Mouse (Mus musculus): ENCODE data around the gene Gm11042. TPM values are rescaled to one million over a fixed set of nuclear protein-coding genes. Genes with fewer than 3 reads are reported as not detected.

Gm11042 gene
- total and polyA plus RNA-seq, 2 experiments from 2014 or later, result not detected

GRCm38 (mm10) chr12:74293624-74294023, 22.6 kb downstream of the Gm11042 start:
- H3K4me2 ChIP-seq (ENCODE audit: low read depth, low read length), result no peak overlapping the region
- 4% methylated on average over 4 of the region's 4 CpGs for WGBS
- H3K27ac ChIP-seq, result no peak overlapping the region
- H3K4me3 ChIP-seq (ENCODE audit: low read length), result no peak overlapping the region
- ATAC-seq (no peak), DNase-seq (ENCODE audit: low spot score) (peak; percentile 78)
- no peak overlapping the region for H3K9ac ChIP-seq (replicated peaks; ENCODE audit: low read length)
- H3K36me3 ChIP-seq (ENCODE audit: insufficient read depth, low read length), result no peaks in the 10 kb centered on the region
- H3K27me3 ChIP-seq (ENCODE audit: insufficient read depth, low read length), result no peaks in the 10 kb centered on the region
- H3K4me1 ChIP-seq (ENCODE audit: insufficient read depth, low read length), result no peaks in the 10 kb centered on the region
- TF ChIP-seq CTCF (IDR thresholded peaks at IDR 0.05; ENCODE audit: low read depth), result peak; percentile 84
- H3K9me3 ChIP-seq (ENCODE audit: low read length), result no peaks in the 10 kb centered on the region

GRCm38 (mm10) chr12:74290983-74291382, 25.2 kb downstream of the Gm11042 start:
- H3K27ac ChIP-seq, result no peak overlapping the region
- H3K9me3 ChIP-seq (ENCODE audit: low read length), result no peaks in the 10 kb centered on the region
- H3K27me3 ChIP-seq (ENCODE audit: insufficient read depth, low read length), result no peaks in the 10 kb centered on the region
- no peaks in the 10 kb centered on the region for H3K36me3 ChIP-seq (ENCODE audit: insufficient read depth, low read length)
- ATAC-seq (no peak), DNase-seq (ENCODE audit: low spot score) (no peak)
- H3K4me1 ChIP-seq (ENCODE audit: insufficient read depth, low read length), result no peaks in the 10 kb centered on the region
- H3K4me3 ChIP-seq (ENCODE audit: low read length), result no peak overlapping the region
- no peak for TF ChIP-seq CTCF (IDR thresholded peaks at IDR 0.05; ENCODE audit: low read depth)
- 82% methylated on average over 4 of the region's 4 CpGs for WGBS
- H3K4me2 ChIP-seq (ENCODE audit: low read depth, low read length), result no peak overlapping the region
- no peak overlapping the region for H3K9ac ChIP-seq (replicated peaks; ENCODE audit: low read length)

GRCm38 (mm10) chr12:74284685-74285054, 31.5 kb downstream of the Gm11042 start:
- H3K4me1 ChIP-seq (ENCODE audit: insufficient read depth, low read length), result no peaks in the 10 kb centered on the region
- H3K9me3 ChIP-seq (ENCODE audit: low read length), result no peaks in the 10 kb centered on the region
- H3K27me3 ChIP-seq (ENCODE audit: insufficient read depth, low read length), result no peaks in the 10 kb centered on the region
- under 1% methylated on average over 11 of the region's 11 CpGs for WGBS
- peak overlapping the region; percentile 49 for H3K9ac ChIP-seq (replicated peaks; ENCODE audit: low read length)
- peak overlapping the region; percentile 27; the same call in 1 of the 2 replicates for H3K27ac ChIP-seq
- no peaks in the 10 kb centered on the region for H3K36me3 ChIP-seq (ENCODE audit: insufficient read depth, low read length)
- no peak for TF ChIP-seq CTCF (IDR thresholded peaks at IDR 0.05; ENCODE audit: low read depth)
- DNase-seq (ENCODE audit: low spot score), result peak; percentile 70
- peak overlapping the region; percentile 57 for H3K4me3 ChIP-seq (ENCODE audit: low read length)
- peak; percentile 58 for ATAC-seq
- H3K4me2 ChIP-seq (ENCODE audit: low read depth, low read length), result peak overlapping the region; percentile 96

GRCm38 (mm10) chr12:74284020-74284684, 32.0 kb downstream of the Gm11042 start:
- H3K9ac ChIP-seq (replicated peaks; ENCODE audit: low read length), result peak overlapping the region; percentile 49
- peak overlapping the region; percentile 96 for H3K4me2 ChIP-seq (ENCODE audit: low read depth, low read length)
- H3K4me3 ChIP-seq (ENCODE audit: low read length), result peak overlapping the region; percentile 57
- H3K27ac ChIP-seq, result peak overlapping the region; percentile 26; the same call in 1 of the 2 replicates
- peak; percentile 85 for TF ChIP-seq CTCF (IDR thresholded peaks at IDR 0.05; ENCODE audit: low read depth)
- no peaks in the 10 kb centered on the region for H3K4me1 ChIP-seq (ENCODE audit: insufficient read depth, low read length)
- no peaks in the 10 kb centered on the region for H3K9me3 ChIP-seq (ENCODE audit: low read length)
- under 1% methylated on average over 49 of the region's 49 CpGs for WGBS
- H3K27me3 ChIP-seq (ENCODE audit: insufficient read depth, low read length), result no peaks in the 10 kb centered on the region
- peak; percentile 95 for ATAC-seq
- DNase-seq (ENCODE audit: low spot score), result peak; percentile 97
- no peaks in the 10 kb centered on the region for H3K36me3 ChIP-seq (ENCODE audit: insufficient read depth, low read length)

- no peaks in the 10 kb centered on the region for H3K36me3 ChIP-seq (ENCODE audit: insufficient read depth, low read length)
- 79% methylated on average over 1 of the region's 1 CpGs for WGBS
- H3K9ac ChIP-seq (replicated peaks; ENCODE audit: low read length), result no peak overlapping the region
- no peaks in the 10 kb centered on the region for H3K9me3 ChIP-seq (ENCODE audit: low read length)
- H3K27me3 ChIP-seq (ENCODE audit: insufficient read depth, low read length), result no peaks in the 10 kb centered on the region
- ATAC-seq, result no peak
- DNase-seq (ENCODE audit: low spot score), result no peak
- no peaks in the 10 kb centered on the region for H3K4me1 ChIP-seq (ENCODE audit: insufficient read depth, low read length)
- no peak for TF ChIP-seq CTCF (IDR thresholded peaks at IDR 0.05; ENCODE audit: low read depth)
- no peak overlapping the region for H3K4me3 ChIP-seq (ENCODE audit: low read length)
- H3K27ac ChIP-seq, result no peak overlapping the region
- H3K4me2 ChIP-seq (ENCODE audit: low read depth, low read length), result no peak overlapping the region
These were observed 33.3 kb downstream of the Gm11042 start for GRCm38 (mm10) chr12:74282846-74283245.

GRCm38 (mm10) chr12:74281403-74281802, 34.8 kb downstream of the Gm11042 start:
- Histone ChIP-seq H3K4me1 (ENCODE audit: insufficient read depth, low read length) (no peaks in the 10 kb centered on the region), H3K4me2 (ENCODE audit: low read depth, low read length) (no peak overlapping the region), H3K27ac (no peak overlapping the region), H3K27me3 (ENCODE audit: insufficient read depth, low read length) (no peaks in the 10 kb centered on the region), H3K36me3 (ENCODE audit: insufficient read depth, low read length) (no peaks in the 10 kb centered on the region), H3K9ac (replicated peaks; ENCODE audit: low read length) (no peak overlapping the region), H3K9me3 (ENCODE audit: low read length) (no peaks in the 10 kb centered on the region), H3K4me3 (ENCODE audit: low read length) (no peak overlapping the region)
- no peak for DNase-seq (ENCODE audit: low spot score)
- no peak for ATAC-seq
- TF ChIP-seq CTCF (IDR thresholded peaks at IDR 0.05; ENCODE audit: low read depth), result no peak
- WGBS, result 85% methylated on average over 4 of the region's 4 CpGs

GRCm38 (mm10) chr12:74277265-74277664, 38.9 kb downstream of the Gm11042 start:
- Histone ChIP-seq H3K27me3 (ENCODE audit: insufficient read depth, low read length) (no peaks in the 10 kb centered on the region), H3K4me1 (ENCODE audit: insufficient read depth, low read length) (no peaks in the 10 kb centered on the region), H3K9me3 (ENCODE audit: low read length) (no peaks in the 10 kb centered on the region), H3K4me2 (ENCODE audit: low read depth, low read length) (no peak overlapping the region), H3K36me3 (ENCODE audit: insufficient read depth, low read length) (no peaks in the 10 kb centered on the region), H3K4me3 (ENCODE audit: low read length) (no peak overlapping the region), H3K27ac (no peak overlapping the region), H3K9ac (replicated peaks; ENCODE audit: low read length) (no peak overlapping the region)
- WGBS, result 88% methylated on average over 5 of the region's 5 CpGs
- no peak for ATAC-seq
- no peak for DNase-seq (ENCODE audit: low spot score)
- no peak for TF ChIP-seq CTCF (IDR thresholded peaks at IDR 0.05; ENCODE audit: low read depth)
